Mouse (Mus musculus): ENCODE results near the gene Carmil1. TPM values are rescaled to one million over a fixed set of nuclear protein-coding genes. Genes with fewer than 3 reads are reported as not detected.

The Carmil1 gene
- polyA plus RNA-seq, 1 experiment, result 0.02 TPM

DNA sequence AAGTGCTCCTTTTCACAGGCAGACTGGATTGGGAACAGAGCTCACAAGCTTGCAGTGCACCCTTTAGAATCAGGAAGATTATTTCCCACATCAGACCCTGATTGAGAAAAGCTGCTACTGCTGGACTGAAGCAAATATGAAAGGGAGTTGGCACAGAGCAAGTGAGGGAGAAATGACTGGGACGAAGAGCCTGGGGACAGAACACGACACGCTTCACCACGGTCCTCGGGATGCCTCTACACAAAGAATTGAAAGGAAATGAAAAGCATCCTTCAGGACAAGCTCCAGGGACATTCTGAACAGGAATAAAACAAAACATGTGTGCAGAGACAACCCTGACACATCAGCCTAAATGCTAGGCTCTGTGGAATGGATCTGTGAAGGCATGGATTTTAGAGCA, 103.0 kb downstream of the Carmil1 start:
- H3K36me3 ChIP-seq (ENCODE audit: control insufficient read depth), result no peaks in the 10 kb centered on the region
- peaks cover 4% of the 10 kb centered on the region for H3K4me1 ChIP-seq (ENCODE audit: control insufficient read depth)
- H3K4me3 ChIP-seq (replicated peaks), result no peak overlapping the region
- TF ChIP-seq GATA1 (IDR thresholded peaks at IDR 0.05; ENCODE audit: low read length), result no peak
- TF ChIP-seq TAL1 (IDR thresholded peaks at IDR 0.05; ENCODE audit: low read length), result no peak
- no peaks in the 10 kb centered on the region for H3K9me3 ChIP-seq (ENCODE audit: control insufficient read depth, low read length)
- H3K27me3 ChIP-seq (ENCODE audit: control insufficient read depth), result peaks cover 32% of the 10 kb centered on the region

DNA sequence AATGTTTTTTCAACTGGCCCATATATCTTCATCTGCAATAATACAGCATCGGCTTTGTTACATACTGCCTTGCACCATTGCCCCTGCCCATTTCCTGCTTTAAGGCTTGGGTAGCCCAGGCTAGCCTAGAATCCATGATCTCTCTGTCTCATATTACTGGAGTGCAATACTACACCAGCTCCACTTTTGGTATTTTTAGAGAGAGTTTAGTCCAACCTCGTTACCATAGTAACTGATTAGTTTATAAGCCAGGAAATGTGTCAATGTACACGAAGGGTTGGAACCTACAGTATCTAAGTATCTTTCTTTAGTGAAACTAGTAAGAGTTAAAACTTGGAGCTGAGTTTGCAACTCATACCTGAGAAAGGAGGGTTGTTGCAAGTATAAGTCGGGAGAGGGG, 103.8 kb downstream of the Carmil1 start:
- TF ChIP-seq TAL1 (IDR thresholded peaks at IDR 0.05; ENCODE audit: low read length) (no peak), GATA1 (IDR thresholded peaks at IDR 0.05; ENCODE audit: low read length) (no peak)
- H3K9me3 ChIP-seq (ENCODE audit: control insufficient read depth, low read length), result no peaks in the 10 kb centered on the region
- H3K36me3 ChIP-seq (ENCODE audit: control insufficient read depth), result no peaks in the 10 kb centered on the region
- peaks cover 36% of the 10 kb centered on the region for H3K27me3 ChIP-seq (ENCODE audit: control insufficient read depth)
- H3K4me1 ChIP-seq (ENCODE audit: control insufficient read depth), result peaks cover 4% of the 10 kb centered on the region
- no peak overlapping the region for H3K4me3 ChIP-seq (replicated peaks)

DNA sequence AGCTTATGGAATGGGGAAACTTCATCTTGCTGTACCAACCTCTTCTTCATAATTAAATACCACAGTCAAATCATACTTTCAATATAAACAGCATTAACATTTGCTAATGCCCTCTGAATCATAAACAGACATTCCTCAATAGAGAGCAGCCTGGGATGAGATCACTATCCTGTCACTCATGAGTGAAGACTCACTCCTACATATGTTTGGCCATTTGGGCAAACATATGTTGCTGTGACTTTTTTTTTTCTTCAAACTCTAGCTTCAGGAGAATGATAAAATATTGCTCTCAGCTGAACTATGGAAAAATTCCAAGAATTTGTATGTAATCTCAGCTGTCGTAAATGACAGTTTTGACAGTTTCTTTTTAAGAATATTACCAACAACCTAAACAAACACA, 110.9 kb downstream of the Carmil1 start:
- Histone ChIP-seq H3K9me3 (ENCODE audit: control insufficient read depth, low read length) (no peaks in the 10 kb centered on the region), H3K36me3 (ENCODE audit: control insufficient read depth) (no peaks in the 10 kb centered on the region), H3K27me3 (ENCODE audit: control insufficient read depth) (peaks cover 52% of the 10 kb centered on the region), H3K4me1 (ENCODE audit: control insufficient read depth) (peaks cover 11% of the 10 kb centered on the region), H3K4me3 (replicated peaks) (no peak overlapping the region)
- no peak for TF ChIP-seq TAL1 (IDR thresholded peaks at IDR 0.05; ENCODE audit: low read length)
- TF ChIP-seq GATA1 (IDR thresholded peaks at IDR 0.05; ENCODE audit: low read length), result no peak

DNA sequence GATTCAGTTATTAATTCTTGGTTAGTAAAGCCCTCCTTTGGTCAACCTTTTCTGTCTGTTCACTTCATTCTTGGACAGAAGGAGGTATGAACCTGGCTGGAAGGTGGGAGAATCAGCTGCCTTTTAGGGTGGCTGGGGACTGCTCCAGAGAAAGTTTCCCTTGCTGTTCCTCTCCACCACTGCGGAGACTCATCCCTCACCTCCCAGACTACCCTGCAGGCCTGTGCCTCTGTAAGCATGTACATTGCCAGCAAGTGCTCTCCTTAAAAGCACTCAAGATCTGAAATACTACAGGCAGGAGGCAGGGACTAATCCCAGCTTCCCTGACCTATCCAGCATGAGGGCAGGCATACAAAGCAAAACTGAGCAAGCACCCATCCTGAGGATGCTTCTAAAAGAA, 117.2 kb downstream of the Carmil1 start:
- H3K4me3 ChIP-seq (replicated peaks), result no peak overlapping the region
- peaks cover 16% of the 10 kb centered on the region for H3K36me3 ChIP-seq (ENCODE audit: control insufficient read depth)
- TF ChIP-seq GATA1 (IDR thresholded peaks at IDR 0.05; ENCODE audit: low read length) (no peak), TAL1 (IDR thresholded peaks at IDR 0.05; ENCODE audit: low read length) (no peak)
- H3K9me3 ChIP-seq (ENCODE audit: control insufficient read depth, low read length), result no peaks in the 10 kb centered on the region
- H3K4me1 ChIP-seq (ENCODE audit: control insufficient read depth), result peaks cover 67% of the 10 kb centered on the region
- H3K27me3 ChIP-seq (ENCODE audit: control insufficient read depth), result peaks cover 16% of the 10 kb centered on the region

DNA sequence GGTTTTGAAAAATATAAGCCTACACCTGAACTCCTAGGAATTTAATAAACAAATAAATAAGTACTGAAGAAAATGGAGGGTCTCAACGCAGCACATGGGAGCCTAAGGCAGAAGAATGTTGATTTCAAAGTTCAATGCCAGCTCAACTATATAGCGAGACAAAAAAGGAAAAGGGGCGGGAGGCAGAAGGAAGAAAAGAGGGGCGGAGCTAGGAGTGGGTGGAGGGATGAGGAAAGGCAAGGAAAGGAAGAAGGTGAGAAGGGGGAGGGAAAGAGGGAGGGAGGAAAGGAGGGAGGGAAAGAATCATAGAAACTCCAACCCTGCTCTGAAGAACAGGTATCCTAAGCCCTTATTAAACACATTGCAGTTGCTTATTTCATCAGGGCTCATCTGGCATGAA, 119.5 kb downstream of the Carmil1 start:
- Histone ChIP-seq H3K9me3 (ENCODE audit: control insufficient read depth, low read length) (no peaks in the 10 kb centered on the region), H3K36me3 (ENCODE audit: control insufficient read depth) (peaks cover 16% of the 10 kb centered on the region), H3K27me3 (ENCODE audit: control insufficient read depth) (peaks cover 2% of the 10 kb centered on the region; the same call in 1 of the 2 replicates), H3K4me3 (replicated peaks) (peak overlapping the region; percentile 3), H3K4me1 (ENCODE audit: control insufficient read depth) (peaks cover 86% of the 10 kb centered on the region)
- TF ChIP-seq TAL1 (IDR thresholded peaks at IDR 0.05; ENCODE audit: low read length), result no peak
- TF ChIP-seq GATA1 (IDR thresholded peaks at IDR 0.05; ENCODE audit: low read length), result no peak

DNA sequence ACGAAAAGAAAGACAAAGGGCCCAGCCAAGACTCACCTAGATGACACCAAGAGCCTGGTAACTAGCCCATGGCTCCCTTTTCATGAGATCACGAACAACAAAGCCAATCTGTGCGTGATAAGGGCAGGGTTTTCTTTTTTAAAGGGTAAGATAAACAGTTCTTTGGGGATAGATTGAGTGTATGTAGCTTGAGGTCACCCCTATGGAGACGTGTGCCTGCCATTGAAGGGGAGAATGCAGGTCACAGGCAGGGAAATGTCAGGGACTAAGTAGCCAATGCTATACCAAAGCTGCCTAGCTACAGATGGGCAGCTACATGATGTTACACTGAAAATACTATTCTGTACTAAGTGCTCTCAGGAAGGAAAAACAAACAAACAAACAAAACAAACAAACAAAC, 120.6 kb downstream of the Carmil1 start:
- TF ChIP-seq GATA1 (IDR thresholded peaks at IDR 0.05; ENCODE audit: low read length), result no peak
- no peak for TF ChIP-seq TAL1 (IDR thresholded peaks at IDR 0.05; ENCODE audit: low read length)
- Histone ChIP-seq H3K4me1 (ENCODE audit: control insufficient read depth) (peaks cover 96% of the 10 kb centered on the region), H3K36me3 (ENCODE audit: control insufficient read depth) (peaks cover 16% of the 10 kb centered on the region), H3K4me3 (replicated peaks) (peak overlapping the region; percentile 67), H3K9me3 (ENCODE audit: control insufficient read depth, low read length) (no peaks in the 10 kb centered on the region), H3K27me3 (ENCODE audit: control insufficient read depth) (peaks cover under 1% of the 10 kb centered on the region)

DNA sequence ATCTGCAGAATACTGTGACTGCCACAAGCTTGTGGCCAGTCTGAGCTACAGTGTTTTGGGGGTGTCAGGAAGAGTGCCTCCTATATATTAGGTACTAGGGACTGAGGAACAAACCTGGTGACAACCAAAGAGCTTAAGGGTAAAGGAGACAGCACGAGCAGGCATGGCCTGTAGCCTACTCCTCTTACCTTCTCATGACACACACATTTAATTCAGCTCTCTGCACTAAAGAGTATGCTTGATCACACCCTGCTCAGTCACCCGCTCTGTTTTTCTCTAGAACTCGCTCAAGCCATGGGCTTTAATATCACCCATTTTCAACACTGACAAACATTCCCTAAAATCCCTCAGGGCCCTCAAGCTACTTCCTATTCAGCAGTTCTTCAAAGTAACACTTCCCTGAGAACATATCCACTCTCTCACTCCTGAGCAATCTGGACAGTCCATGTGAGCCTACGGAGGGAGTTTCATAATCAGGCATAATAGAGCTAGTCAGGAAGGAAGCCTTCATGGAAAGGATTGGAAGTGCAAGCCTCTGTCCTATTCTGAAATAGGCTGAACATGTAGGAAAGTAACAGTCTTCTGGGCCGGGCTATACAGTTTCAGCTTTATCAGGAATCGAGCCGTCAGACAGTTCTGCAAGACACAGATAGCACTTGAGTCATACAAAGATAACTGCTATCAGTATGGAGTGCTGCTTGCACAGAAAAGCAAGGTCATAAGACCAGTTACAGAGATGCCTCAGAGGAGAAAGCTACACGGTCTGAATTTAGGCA, 121.2 kb downstream of the Carmil1 start:
- H3K4me1 ChIP-seq (ENCODE audit: control insufficient read depth), result peaks cover 97% of the 10 kb centered on the region
- no peaks in the 10 kb centered on the region for H3K9me3 ChIP-seq (ENCODE audit: control insufficient read depth, low read length)
- no peaks in the 10 kb centered on the region; the same call in 1 of the 2 replicates for H3K27me3 ChIP-seq (ENCODE audit: control insufficient read depth)
- peak; percentile 100 for TF ChIP-seq GATA1 (IDR thresholded peaks at IDR 0.05; ENCODE audit: low read length)
- TF ChIP-seq TAL1 (IDR thresholded peaks at IDR 0.05; ENCODE audit: low read length), result peak; percentile 98
- peak overlapping the region; percentile 67 for H3K4me3 ChIP-seq (replicated peaks)
- H3K36me3 ChIP-seq (ENCODE audit: control insufficient read depth), result peaks cover 16% of the 10 kb centered on the region

DNA sequence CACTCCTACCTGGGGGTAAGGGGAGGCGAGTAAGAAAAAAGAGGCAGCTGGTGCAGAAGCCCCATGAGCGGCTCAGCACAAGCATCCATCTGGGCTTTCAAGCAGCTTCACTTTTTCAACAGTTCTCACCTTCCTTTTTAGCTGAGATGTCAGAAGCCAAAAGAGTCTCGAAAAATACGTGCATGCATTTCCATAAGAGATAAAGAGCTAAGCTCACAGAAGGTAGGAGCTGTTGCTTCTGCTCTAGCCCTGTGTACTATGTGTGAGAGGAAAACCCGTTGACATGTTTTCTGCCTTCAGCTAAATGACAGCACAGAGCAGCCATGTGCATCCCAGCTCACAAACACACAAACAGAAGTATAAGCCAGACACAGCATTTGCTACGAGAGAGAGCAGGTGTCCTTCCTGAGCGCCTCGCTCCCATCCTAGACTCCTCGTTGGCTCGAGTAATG, 123.0 kb downstream of the Carmil1 start:
- TF ChIP-seq TAL1 (IDR thresholded peaks at IDR 0.05; ENCODE audit: low read length) (no peak), GATA1 (IDR thresholded peaks at IDR 0.05; ENCODE audit: low read length) (no peak)
- peaks cover 9% of the 10 kb centered on the region for H3K27me3 ChIP-seq (ENCODE audit: control insufficient read depth)
- H3K4me1 ChIP-seq (ENCODE audit: control insufficient read depth), result peaks cover 89% of the 10 kb centered on the region
- H3K9me3 ChIP-seq (ENCODE audit: control insufficient read depth, low read length), result no peaks in the 10 kb centered on the region
- peaks cover 9% of the 10 kb centered on the region for H3K36me3 ChIP-seq (ENCODE audit: control insufficient read depth)
- H3K4me3 ChIP-seq (replicated peaks), result no peak overlapping the region

DNA sequence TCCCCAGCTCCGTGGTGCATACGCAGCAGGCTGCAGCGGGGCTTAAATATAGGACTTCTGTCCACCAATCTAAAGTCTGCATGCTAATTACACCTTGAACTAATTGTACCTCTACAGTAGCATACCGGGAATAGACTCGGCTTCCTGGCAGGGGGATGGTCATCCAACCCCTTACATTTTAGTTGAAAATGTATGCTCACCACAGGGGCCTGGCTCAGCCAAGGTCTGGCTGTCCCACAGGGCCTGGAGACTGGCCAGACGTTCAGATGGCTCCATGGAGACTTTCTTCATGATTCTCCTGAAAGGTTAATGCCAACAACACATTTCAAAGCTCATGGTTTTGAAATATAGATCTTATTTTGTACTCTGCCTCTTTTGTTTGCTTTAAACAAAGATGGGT, 125.4 kb downstream of the Carmil1 start:
- TF ChIP-seq GATA1 (IDR thresholded peaks at IDR 0.05; ENCODE audit: low read length), result no peak
- no peak for TF ChIP-seq TAL1 (IDR thresholded peaks at IDR 0.05; ENCODE audit: low read length)
- H3K4me1 ChIP-seq (ENCODE audit: control insufficient read depth), result peaks cover 70% of the 10 kb centered on the region
- H3K4me3 ChIP-seq (replicated peaks), result no peak overlapping the region

More for the DNA sequence above, 125.4 kb downstream of the Carmil1 start:
- Histone ChIP-seq H3K27me3 (ENCODE audit: control insufficient read depth) (peaks cover 19% of the 10 kb centered on the region), H3K9me3 (ENCODE audit: control insufficient read depth, low read length) (no peaks in the 10 kb centered on the region), H3K36me3 (ENCODE audit: control insufficient read depth) (peaks cover 4% of the 10 kb centered on the region)

All from erythroblast, embryonic 14.5 days (primary cell).